Mouse (Mus musculus): ENCODE measurements around the gene Wrap53.
"Not testable (repeated sequence)": the region's sequence is repeated elsewhere in the genome, so short reads cannot be mapped to it uniquely, and the experiment has no call there.

The Wrap53 gene

GRCm38 (mm10) chr11:69580091-69580514 is at the start of gene Wrap53, which contains the start of gene Trp53:
Wrap53 (minus strand) TSS chr11:69580255.
Trp53 (plus strand) TSS chr11:69580359.
- peak; percentile 91 to 94 for DNase-seq

- peak; percentile 20 to 43 for DNase-seq
These were observed 49.7 kb upstream of the Wrap53 start for GRCm38 (mm10) chr11:69629802-69630201.

- peak; percentile 85 to 86 for DNase-seq
These were observed 48.2 kb upstream of the Wrap53 start for GRCm38 (mm10) chr11:69628286-69628685.

DNA sequence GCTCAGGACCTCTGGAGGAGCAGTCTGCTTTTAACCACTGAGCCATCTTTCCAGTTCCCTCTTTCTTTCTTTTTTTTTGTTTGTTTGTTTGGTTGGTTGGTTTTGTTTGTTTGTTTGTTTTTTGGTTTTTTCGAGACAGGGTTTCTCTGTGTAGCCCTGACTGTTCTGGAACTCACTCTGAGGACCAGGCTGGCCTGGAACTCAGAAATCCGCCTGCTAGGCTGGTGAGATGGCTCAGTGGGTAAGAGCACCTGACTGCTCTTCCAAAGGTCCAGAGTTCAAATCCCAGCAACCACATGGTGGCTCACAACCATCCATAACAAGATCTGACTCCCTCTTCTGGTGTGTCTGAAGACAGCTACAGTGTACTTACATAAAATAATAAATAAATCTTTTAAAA is 44.3 kb upstream of the Wrap53 start:
- not testable (repeated sequence) for DNase-seq

GRCm38 (mm10) chr11:69623006-69623405 is 43.0 kb upstream of the Wrap53 start:
- no peak for DNase-seq

GRCm38 (mm10) chr11:69622406-69622805 is 42.4 kb upstream of the Wrap53 start:
- DNase-seq: no peak

GRCm38 (mm10) chr11:69621571-69622268 is 41.7 kb upstream of the Wrap53 start, which contains the start of gene Sat2:
Sat2 (plus strand) TSS chr11:69622024.
- no peak for DNase-seq

GRCm38 (mm10) chr11:69620394-69621081 is 40.5 kb upstream of the Wrap53 start:
- DNase-seq: no peak

- DNase-seq: no peak
These were observed 37.8 kb upstream of the Wrap53 start, which contains the start of gene Shbg for GRCm38 (mm10) chr11:69617805-69618204. Shbg (minus strand) TSS chr11:69617905.

DNA sequence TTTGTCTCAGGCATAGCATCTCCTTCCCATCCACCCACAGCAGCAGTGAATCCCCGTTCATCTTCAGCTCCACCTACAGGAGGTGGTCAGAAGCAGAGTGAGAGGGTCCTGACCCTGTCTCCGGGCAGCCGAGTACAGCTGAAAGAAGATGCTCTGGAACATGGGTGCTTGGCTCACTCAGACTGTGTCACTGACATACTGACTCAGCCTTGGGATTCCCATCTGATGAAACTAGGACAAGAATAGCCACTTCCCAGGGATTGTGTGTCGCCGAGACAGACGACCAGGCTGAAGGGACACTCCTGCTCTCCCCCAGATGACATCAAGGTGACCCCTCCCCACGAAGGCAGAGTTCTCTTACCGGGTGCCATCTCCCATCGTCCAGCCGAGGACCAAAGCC is 36.7 kb upstream of the Wrap53 start:
- DNase-seq: no peak

DNA sequence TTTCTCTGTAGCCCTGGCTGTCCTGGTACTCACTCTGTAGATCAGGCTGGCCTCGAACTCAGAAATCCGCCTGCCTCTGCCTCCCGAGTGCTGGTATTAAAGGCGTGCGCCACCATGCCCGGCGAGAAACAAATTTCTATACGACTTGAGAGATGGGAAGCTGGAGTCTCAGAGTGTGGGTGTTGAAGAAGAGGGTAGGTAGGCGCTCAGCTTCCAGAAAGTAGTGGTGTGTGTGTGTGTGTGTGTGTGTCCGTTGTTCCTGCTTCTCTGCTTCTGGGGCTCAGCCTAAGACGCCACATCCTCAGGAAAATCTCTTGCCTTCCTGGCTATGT is 34.2 kb upstream of the Wrap53 start:
- DNase-seq: not testable (repeated sequence)

GRCm38 (mm10) chr11:69613553-69614256 is 33.6 kb upstream of the Wrap53 start:
- DNase-seq: peak; percentile 57 to 64

DNA sequence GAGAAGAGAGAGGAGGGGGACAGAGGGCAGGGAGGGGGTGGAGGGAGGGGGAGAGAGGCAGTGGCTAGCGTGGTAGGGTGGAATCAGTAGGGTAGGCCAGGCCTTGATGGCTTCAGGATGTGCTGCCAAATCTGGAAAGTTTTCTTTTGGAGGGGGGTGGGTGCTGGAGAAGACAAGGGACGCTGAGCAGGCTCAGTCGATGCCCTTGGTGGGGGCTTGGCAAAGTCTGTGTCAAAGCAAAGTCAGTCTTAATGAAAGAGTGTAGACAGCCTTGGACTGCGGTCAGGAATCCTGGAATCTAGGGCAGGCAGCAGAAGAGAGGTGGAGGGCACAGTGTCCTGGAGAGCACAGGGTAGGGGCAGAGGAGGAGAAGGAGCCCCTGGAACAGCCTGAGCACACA is 30.8 kb upstream of the Wrap53 start:
- DNase-seq: no peak

DNA sequence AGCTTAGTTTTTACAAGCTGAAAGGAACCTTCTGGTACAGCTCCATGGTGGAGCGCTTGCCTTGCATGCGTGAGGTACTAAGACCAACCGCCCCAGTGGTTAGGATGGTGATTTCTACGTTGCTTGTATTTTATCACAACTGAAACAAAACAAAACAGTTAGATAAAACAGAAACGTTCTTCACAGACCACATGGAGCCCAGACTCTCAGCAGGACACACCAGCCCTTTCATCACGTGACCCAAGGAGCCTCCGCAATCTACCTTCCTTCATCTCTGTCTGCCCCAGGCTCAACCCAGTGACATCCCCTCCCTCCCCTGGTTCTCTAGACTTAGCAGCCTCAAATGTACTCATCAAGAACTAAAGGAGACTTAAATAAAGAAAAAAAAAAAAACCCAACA is 29.4 kb upstream of the Wrap53 start:
- DNase-seq: no peak

DNA sequence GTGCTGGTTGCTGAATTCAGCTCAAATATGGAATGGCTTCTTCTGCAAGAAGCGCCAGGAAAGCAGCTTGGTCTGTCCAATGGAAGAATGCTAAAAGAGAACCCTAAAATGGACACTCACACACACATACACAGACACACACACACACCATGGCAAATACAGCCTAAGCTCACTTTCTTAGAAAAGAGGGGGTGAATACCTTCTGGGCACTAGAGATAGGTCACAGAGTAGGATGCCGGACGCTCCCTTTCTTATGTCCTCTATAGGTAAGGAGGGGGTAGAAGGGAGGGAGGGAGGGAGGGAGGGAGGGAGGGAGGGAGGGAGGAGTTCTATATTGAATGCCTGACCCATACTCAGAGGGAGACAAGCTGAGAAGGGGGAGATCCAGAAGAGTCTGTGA is 28.5 kb upstream of the Wrap53 start:
- DNase-seq: no peak

GRCm38 (mm10) chr11:69606832-69607231 is 26.8 kb upstream of the Wrap53 start:
- DNase-seq: no peak

GRCm38 (mm10) chr11:69606491-69606795 is 26.4 kb upstream of the Wrap53 start:
- DNase-seq: no peak

DNA sequence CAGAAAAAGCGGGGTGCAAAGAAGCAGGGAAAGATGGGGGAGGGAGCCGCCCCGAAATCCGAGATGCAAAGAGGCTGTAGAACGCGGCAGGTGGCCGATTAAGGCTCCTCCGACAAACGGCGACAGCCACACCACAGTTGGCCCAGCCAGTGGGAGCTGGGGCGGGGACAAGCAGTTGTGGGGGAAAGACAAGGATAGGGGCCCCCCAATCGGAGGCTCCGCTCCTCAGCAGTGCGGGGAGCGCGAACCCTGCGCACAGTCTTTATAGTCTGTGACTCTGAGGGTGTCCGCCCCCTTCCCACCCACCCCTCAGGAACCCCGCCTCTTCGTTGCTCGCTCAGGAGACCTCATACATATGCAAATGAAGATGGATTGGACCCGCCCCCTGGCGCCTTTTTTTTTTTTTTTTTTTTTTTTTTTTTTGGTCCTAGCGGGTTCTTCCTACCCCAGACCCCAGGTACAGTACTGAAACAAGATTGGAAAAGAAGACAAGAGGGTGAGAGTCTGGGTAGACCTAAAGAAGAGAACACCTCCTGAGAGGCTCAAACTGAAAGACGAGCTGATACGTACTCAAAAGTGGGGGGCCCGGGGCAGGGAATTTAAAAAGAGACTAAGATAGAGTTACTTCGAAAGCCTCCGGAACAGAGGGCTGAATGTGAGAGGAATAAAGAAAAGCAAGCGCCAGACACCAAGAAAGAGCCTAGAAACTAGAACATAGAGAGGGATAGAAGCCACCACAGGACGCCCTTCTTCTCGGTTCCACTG is 25.9 kb upstream of the Wrap53 start, which contains the start of gene Atp1b2:
Atp1b2 (minus strand) TSS at position 217 of the 765 bp plus-strand sequence.
- DNase-seq: peak; percentile 58 to 67

DNA sequence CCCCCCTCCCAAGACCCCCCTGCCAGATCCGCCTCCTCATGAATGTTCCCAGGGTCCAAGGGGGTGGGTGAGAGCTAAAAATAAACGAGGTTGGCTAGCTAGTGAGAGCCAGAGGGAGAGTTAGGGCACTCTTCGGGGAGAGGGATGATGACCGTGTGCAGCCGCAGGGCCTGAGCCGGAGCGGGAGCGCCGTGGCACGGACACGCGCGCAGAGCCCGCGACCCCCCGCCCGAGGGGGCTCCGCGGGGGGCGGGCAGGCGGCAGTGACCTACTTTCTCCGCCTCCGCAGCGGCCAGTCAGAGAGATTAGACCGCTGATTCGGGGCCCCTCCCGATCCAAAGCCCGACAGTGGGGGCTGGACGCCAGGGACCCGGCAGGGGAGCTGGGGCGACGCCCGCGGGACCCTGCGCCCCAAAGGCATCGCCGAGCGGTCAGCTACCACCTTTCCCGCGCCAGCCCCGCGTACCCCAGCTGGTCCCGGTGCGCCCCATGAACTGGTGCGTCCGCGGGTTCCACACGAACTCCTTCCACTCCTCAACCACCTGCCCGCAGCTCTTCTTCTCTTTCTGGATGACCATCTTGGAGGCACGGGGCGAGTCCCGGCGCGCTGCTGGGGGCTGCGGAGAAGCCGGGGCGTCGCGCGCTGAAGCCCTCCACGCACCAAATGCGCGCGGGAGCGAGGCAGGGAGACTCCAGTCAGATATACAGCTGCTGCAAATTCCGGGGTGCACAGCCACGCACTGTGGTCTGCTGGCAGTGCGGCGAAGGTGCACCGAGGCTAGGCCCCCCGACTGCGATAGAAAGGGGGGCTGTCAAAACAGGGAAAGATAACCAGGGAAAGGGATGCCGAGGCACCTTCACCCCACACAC is 25.0 kb upstream of the Wrap53 start:
- DNase-seq: peak; percentile 26 to 27

GRCm38 (mm10) chr11:69604347-69604746 is 24.3 kb upstream of the Wrap53 start:
- DNase-seq: no peak

GRCm38 (mm10) chr11:69603516-69603915 is 23.5 kb upstream of the Wrap53 start:
- DNase-seq: no peak

DNA sequence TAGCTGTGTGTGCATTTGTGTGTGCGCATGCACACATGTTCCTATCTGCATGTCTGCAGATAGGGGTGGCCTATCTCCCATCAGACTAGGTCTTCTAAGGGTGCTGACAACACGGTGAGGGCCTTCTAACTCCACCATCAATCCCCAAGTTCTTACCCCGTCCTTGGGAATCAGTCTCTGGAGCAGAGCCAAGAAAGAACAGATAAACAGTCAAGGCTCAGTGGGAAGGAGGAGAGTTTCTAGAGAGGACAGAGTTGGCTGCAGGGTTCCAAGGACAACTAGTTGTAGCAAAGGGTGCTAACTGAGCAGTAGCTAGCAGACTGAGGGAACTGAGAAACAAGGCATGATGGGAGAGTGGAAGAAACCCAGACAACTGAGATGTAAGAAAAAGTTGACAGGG is 21.7 kb upstream of the Wrap53 start:
- no peak for DNase-seq

All from B cell, adult 2 months (primary cell).